Mouse (Mus musculus) embryonic facial prominence, embryonic 15.5 days (tissue): Measurements from ENCODE around the gene Copg2. TPM values are rescaled to one million over a fixed set of nuclear protein-coding genes. Genes with fewer than 3 reads are reported as not detected.
A peak's percentile ranks its signal among the peaks of the same experiment; 100 is the strongest.
"Not testable (repeated sequence)": the region's sequence is repeated elsewhere in the genome, so short reads cannot be mapped to it uniquely, and the experiment has no call there.

Source experiments
- ATAC-seq: fragments of 200-750 bp; cut with Nextera tagmentation; 2 replicates; pipeline ENCODE4 v1.8.0; 2017; ENCODE audit warnings: low read depth, moderate TSS enrichment; ENCODE audit not compliant: insufficient number of reproducible peaks, low FRiP score, low TSS enrichment
- H3K27ac ChIP-seq: fragments of 300-500 bp; sonication (generic); replicated peaks from 2 replicates; pipeline ENCODE4 v1.5.1; 2015; ENCODE audit warnings: mild to moderate bottlenecking, inconsistent platforms
- H3K27me3 ChIP-seq: fragments of 300-500 bp; sonication (generic); 2 replicates; pipeline ENCODE4 v1.6.1; 2015; ENCODE audit warnings: inconsistent platforms
- H3K36me3 ChIP-seq: fragments of 300-500 bp; sonication (generic); 2 replicates; pipeline ENCODE4 v1.6.1; 2015; ENCODE audit warnings: mild to moderate bottlenecking, inconsistent platforms
- H3K4me1 ChIP-seq: fragments of 300-500 bp; sonication (generic); 2 replicates; pipeline ENCODE4 v1.6.1; 2015; ENCODE audit warnings: inconsistent platforms
- H3K4me2 ChIP-seq: fragments of 300-500 bp; sonication (generic); replicated peaks from 2 replicates; pipeline ENCODE4 v1.6.1; 2015; ENCODE audit warnings: mild to moderate bottlenecking, inconsistent platforms
- H3K4me3 ChIP-seq: fragments of 300-500 bp; sonication (generic); replicated peaks from 2 replicates; pipeline ENCODE4 v1.5.1; 2015; ENCODE audit warnings: mild to moderate bottlenecking, inconsistent platforms
- H3K9ac ChIP-seq: fragments of 300-500 bp; sonication (generic); 2 replicates; pipeline ENCODE4 v1.6.1; 2015; ENCODE audit warnings: inconsistent platforms
- H3K9me3 ChIP-seq: fragments of 300-500 bp; sonication (generic); replicated peaks from 2 replicates; pipeline ENCODE4 v1.6.1; 2016; ENCODE audit warnings: inconsistent platforms
- WGBS: fragments of 180-500 bp; shearing (Covaris S2); methylation state at CpG from one replicate; pipeline ENCODE4 v1.1.7; 2015; 5-methylcytosine and 5-hydroxymethylcytosine counted together
- polyA plus RNA-seq: library from polyadenylated mRNA; unstranded; fragments of >200 nt; fragmentation: Nextera tagmentation; extraction: Ambion mirVana; gene quantifications from 2 replicates; pipeline ENCODE4 v1.2.1, GENCODE M21; 2015

Copg2 gene
- polyA plus RNA-seq, 1 experiment from 2014 or later = 26.6 TPM

GRCm38 (mm10) chr6:30813626-30814025 lies 83.0 kb downstream of the Copg2 start:
- Histone ChIP-seq H3K4me2 (no peak overlapping the region), H3K9ac (no peak overlapping the region)

GRCm38 (mm10) chr6:30805053-30805752 lies 91.4 kb downstream of the Copg2 start:
- WGBS = 92% methylated on average over 5 of the region's 5 CpGs
- ATAC-seq = 0 out of 2 replicates have a peak, but pooled peaks have one; percentile 62
- Histone ChIP-seq H3K36me3 (peaks cover 23% of the 10 kb centered on the region), H3K4me3 (no peak overlapping the region), H3K9ac (no peak overlapping the region), H3K27ac (no peak overlapping the region), H3K27me3 (no peaks in the 10 kb centered on the region), H3K4me2 (no peak overlapping the region), H3K9me3 (no peaks in the 10 kb centered on the region), H3K4me1 (no peaks in the 10 kb centered on the region)

More at GRCm38 (mm10) chr6:30813626-30814025, 83.0 kb downstream of the Copg2 start:
- Histone ChIP-seq H3K4me1 (no peaks in the 10 kb centered on the region), H3K27me3 (no peaks in the 10 kb centered on the region), H3K9me3 (no peaks in the 10 kb centered on the region), H3K4me3 (no peak overlapping the region), H3K36me3 (no peaks in the 10 kb centered on the region), H3K27ac (no peak overlapping the region)
- no peak for ATAC-seq

DNA sequence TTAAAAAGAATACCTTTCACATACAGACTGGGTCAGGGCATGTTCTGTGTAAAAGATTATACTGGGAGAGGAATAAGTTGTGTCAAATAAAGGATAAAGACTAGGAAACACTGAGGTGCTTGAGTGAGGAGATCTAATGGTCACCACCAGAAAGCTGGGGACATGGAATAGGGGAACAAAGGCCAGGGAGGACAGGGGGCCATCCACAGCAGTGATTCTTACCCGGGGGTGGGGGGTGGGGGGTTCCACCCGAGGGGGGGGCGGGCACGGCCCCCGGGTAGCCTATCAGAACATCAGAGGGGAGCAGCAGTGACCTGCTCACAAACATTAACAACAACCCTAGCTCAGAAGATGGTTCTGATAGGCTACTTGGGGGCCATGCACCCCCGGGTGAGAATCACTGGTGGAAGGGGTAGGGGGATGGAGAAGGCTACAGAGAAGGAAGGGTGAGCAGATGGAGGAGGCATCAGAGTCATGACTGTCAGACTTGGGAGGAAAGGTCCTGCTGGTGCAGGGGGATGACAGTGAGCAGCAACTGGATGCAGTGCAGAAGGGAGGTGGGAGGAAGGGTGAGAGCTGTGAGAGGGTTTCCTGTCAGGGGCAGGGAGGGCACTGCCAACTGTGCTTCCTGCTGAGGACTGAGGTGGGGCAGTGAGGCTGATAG lies 92.1 kb downstream of the Copg2 start:
- not testable (repeated sequence) for H3K9me3 ChIP-seq, H3K4me3 ChIP-seq, H3K4me2 ChIP-seq, H3K4me1 ChIP-seq, H3K27ac ChIP-seq, H3K9ac ChIP-seq, H3K27me3 ChIP-seq
- peaks cover 23% of the 10 kb centered on the region for H3K36me3 ChIP-seq
- WGBS = 74% methylated on average over 6 of the region's 6 CpGs
- peak; percentile 89 for ATAC-seq

DNA sequence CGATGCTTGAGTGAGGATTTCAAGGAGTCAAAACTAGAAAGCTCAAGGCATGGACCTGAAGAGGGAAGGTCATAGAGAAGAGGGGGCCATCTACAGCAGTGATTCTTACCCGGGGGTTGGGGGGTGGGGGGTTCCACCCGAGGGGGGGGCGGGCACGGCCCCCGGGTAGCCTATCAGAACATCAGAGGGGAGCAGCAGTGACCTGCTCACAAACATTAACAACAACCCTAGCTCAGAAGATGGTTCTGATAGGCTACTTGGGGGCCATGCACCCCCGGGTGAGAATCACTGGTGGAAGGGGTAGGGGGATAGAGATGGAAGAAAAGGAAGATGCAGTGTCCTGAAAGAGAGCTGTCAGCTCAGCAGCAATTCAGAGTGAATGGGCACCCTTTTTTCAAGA lies 93.7 kb downstream of the Copg2 start:
- not testable (repeated sequence) for H3K4me2 ChIP-seq, H3K27me3 ChIP-seq, H3K27ac ChIP-seq, H3K9ac ChIP-seq, H3K4me3 ChIP-seq, H3K9me3 ChIP-seq, H3K4me1 ChIP-seq
- peak; percentile 75; the same call in 1 of the 2 replicates for ATAC-seq
- 92% methylated on average over 7 of the region's 7 CpGs for WGBS
- peaks cover 23% of the 10 kb centered on the region for H3K36me3 ChIP-seq

DNA sequence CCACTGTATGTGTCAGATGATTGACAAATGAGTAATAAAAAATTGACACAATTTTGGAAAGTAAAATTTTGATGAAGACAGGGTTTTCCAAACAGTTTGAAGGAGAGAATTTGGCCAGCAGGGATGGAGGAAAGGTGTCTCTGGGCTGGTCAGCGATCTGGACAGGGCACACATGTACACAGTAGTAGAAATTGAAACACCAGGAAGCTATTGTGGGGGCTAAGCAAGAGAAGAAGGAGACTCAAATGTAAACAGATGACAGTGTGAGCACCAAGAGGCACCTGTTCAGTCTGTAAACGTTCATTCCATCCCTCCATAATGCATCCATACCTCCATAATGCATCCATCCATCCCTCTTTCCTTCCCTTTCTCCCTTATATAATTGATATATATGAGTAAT lies 145.4 kb downstream of the Copg2 start:
- WGBS = 73% methylated on average over 2 of the region's 2 CpGs
- no peak overlapping the region for H3K4me3 ChIP-seq
- H3K36me3 ChIP-seq = peaks cover 26% of the 10 kb centered on the region
- no peak for ATAC-seq
- no peaks in the 10 kb centered on the region for H3K9me3 ChIP-seq
- no peaks in the 10 kb centered on the region for H3K27me3 ChIP-seq
- H3K9ac ChIP-seq = no peak overlapping the region
- H3K4me2 ChIP-seq = no peak overlapping the region
- no peak overlapping the region for H3K27ac ChIP-seq
- H3K4me1 ChIP-seq = peaks cover 9% of the 10 kb centered on the region; the same call in 1 of the 2 replicates

GRCm38 (mm10) chr6:30750482-30750881 lies 146.1 kb downstream of the Copg2 start:
- 72% methylated on average over 6 of the region's 6 CpGs for WGBS
- no peak for ATAC-seq

GRCm38 (mm10) chr6:30749892-30750291 lies 146.7 kb downstream of the Copg2 start:
- ATAC-seq = no peak
- no peaks in the 10 kb centered on the region for H3K9me3 ChIP-seq
- 54% methylated on average over 1 of the region's 1 CpGs for WGBS
- peaks cover 10% of the 10 kb centered on the region; the same call in 1 of the 2 replicates for H3K4me1 ChIP-seq
- H3K4me2 ChIP-seq = no peak overlapping the region
- no peak overlapping the region for H3K27ac ChIP-seq
- no peaks in the 10 kb centered on the region for H3K27me3 ChIP-seq
- H3K4me3 ChIP-seq = no peak overlapping the region
- peaks cover 30% of the 10 kb centered on the region for H3K36me3 ChIP-seq
- H3K9ac ChIP-seq = no peak overlapping the region

More at GRCm38 (mm10) chr6:30750482-30750881, 146.1 kb downstream of the Copg2 start:
- Histone ChIP-seq H3K27me3 (no peaks in the 10 kb centered on the region), H3K4me3 (no peak overlapping the region), H3K4me1 (peaks cover 10% of the 10 kb centered on the region; the same call in 1 of the 2 replicates), H3K36me3 (peaks cover 28% of the 10 kb centered on the region), H3K27ac (no peak overlapping the region), H3K9ac (no peak overlapping the region), H3K9me3 (no peaks in the 10 kb centered on the region), H3K4me2 (no peak overlapping the region)

- Histone ChIP-seq H3K9ac (no peak overlapping the region), H3K27ac (no peak overlapping the region), H3K27me3 (no peaks in the 10 kb centered on the region), H3K4me2 (no peak overlapping the region), H3K9me3 (no peaks in the 10 kb centered on the region), H3K4me3 (no peak overlapping the region), H3K36me3 (peaks cover 34% of the 10 kb centered on the region), H3K4me1 (peaks cover 10% of the 10 kb centered on the region; the same call in 1 of the 2 replicates)
- no peak; the same call in 1 of the 2 replicates for ATAC-seq
- WGBS = 34% methylated on average over 2 of the region's 2 CpGs
These were observed 147.4 kb downstream of the Copg2 start for GRCm38 (mm10) chr6:30749042-30749689.

GRCm38 (mm10) chr6:30748358-30748910 lies 148.2 kb downstream of the Copg2 start:
- no peak overlapping the region for H3K4me2 ChIP-seq
- H3K9me3 ChIP-seq = no peaks in the 10 kb centered on the region
- H3K27ac ChIP-seq = no peak overlapping the region; the same call in 1 of the 2 replicates
- no peak overlapping the region for H3K4me3 ChIP-seq
- no peak for ATAC-seq
- H3K27me3 ChIP-seq = no peaks in the 10 kb centered on the region
- WGBS = 55% methylated on average over 6 of the region's 6 CpGs
- peaks cover 10% of the 10 kb centered on the region; the same call in 1 of the 2 replicates for H3K4me1 ChIP-seq
- peaks cover 42% of the 10 kb centered on the region for H3K36me3 ChIP-seq
- H3K9ac ChIP-seq = no peak overlapping the region

DNA sequence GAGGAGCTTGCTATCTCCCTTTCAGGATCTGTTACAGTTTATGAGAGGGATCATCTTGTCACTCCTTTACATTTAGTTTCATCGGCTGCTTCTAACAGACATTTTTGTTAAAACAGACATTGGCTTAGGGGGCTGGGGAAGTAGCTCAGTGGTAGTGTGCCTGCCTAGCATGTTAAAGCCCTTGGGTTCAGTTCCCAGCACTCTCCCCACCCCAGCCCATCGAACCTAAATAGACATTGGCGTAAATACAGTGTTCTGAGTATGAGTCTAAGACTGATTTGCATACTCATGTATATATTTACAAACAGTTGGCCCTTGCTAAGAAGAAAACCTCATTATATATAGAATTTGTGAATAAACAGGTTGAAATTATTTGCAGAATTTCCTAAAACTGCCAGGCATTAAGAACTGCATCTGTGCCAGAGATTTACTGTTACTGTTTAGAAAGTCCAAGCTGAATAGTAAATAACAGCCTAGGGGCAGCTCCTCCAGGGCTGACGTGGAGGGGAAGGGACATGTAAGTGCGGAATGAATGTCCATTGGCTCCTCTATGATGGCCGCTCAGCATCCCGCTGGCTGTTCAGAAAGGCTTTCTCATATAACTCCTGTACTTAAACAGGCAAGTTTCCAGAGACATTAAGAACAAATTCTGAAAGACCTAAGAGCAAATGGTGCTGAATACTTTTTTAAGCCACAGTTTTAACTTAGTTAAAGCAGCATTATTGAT lies 148.8 kb downstream of the Copg2 start:
- Histone ChIP-seq H3K4me3 (no peak overlapping the region), H3K9ac (no peak overlapping the region), H3K27me3 (no peaks in the 10 kb centered on the region), H3K9me3 (no peaks in the 10 kb centered on the region), H3K4me2 (no peak overlapping the region), H3K4me1 (peaks cover 10% of the 10 kb centered on the region; the same call in 1 of the 2 replicates), H3K36me3 (peaks cover 46% of the 10 kb centered on the region), H3K27ac (peak overlapping the region; percentile 55; the same call in 1 of the 2 replicates)
- no peak for ATAC-seq
- 63% methylated on average over 7 of the region's 7 CpGs for WGBS
